In genomic region chr13:112000696-112001095, GRCm38 (mm10) we compare ENCODE assay signal across 10 mouse cellular contexts.
DNase-seq lines count a peak whose midpoint lies in the region; ATAC-seq and TF ChIP-seq lines count a peak whose summit lies in the region.
"Had no signal": no experiment of that assay in that cellular context is flagged by ENCODE, and none has a peak within 500 bp of the region (broad histone marks: within the 10 kb centered on the region; RNA-seq: fewer than 3 reads in every experiment).

No protein-coding gene starts in this region.

- no peaks in the 10 kb centered on the region for H3K36me3 ChIP-seq in forebrain, embryonic 11.5 days (ENCODE audit: control insufficient read depth, insufficient read depth, low read length)
- no peaks in the 10 kb centered on the region for H3K36me3 ChIP-seq in forebrain, postnatal 0 days (ENCODE audit: insufficient read depth)
- H3K36me3 ChIP-seq in lung, embryonic 14.5 days (ENCODE audit: insufficient read depth), result no peaks in the 10 kb centered on the region

- no peak for DNase-seq in forebrain, embryonic 11.5 days (ENCODE audit: low spot score)
- DNase-seq in forebrain, postnatal 0 days, result no peak
- no peak for DNase-seq in lung, embryonic 14.5 days
- DNase-seq in lung, adult 2 months, result no peak
- DNase-seq in adrenal gland, adult 18-20 months (ENCODE audit: low spot score in 2 of 2), result no peak
- DNase-seq in natural killer cell, adult 2 months (ENCODE audit: low spot score in 2 of 2), result no peak
- DNase-seq: right cerebral cortex, postnatal 14 days had no signal

- ATAC-seq in forebrain, embryonic 11.5 days (replicated peaks; ENCODE audit: low FRiP score), result no peak
- no peak for ATAC-seq in forebrain, postnatal 0 days
- no peak for ATAC-seq in lung, embryonic 14.5 days (ENCODE audit: insufficient read depth)
- ATAC-seq in megakaryocyte, adult 5-6 weeks (ENCODE audit: poor library complexity, severe bottlenecking), result peak; percentile 50

- TF ChIP-seq POLR2A in lung, adult 2 months (IDR thresholded peaks at IDR 0.05; ENCODE audit: borderline replicate concordance, extremely low read depth, low read depth, low read length), result no peak
- TF ChIP-seq POLR2A in bone marrow, adult 2 months (IDR thresholded peaks at IDR 0.05; ENCODE audit: borderline replicate concordance, control insufficient read depth, low read depth, low read length), result no peak

- H3K9ac ChIP-seq in forebrain, embryonic 11.5 days (ENCODE audit: low read length), result no peak overlapping the region
- H3K9ac ChIP-seq in forebrain, postnatal 0 days, result no peak overlapping the region
- H3K9ac ChIP-seq in lung, embryonic 14.5 days, result no peak overlapping the region
- H3K9ac ChIP-seq: liver, embryonic 14.5 days had no signal

- TF ChIP-seq CTCF in forebrain, postnatal 0 days (IDR thresholded peaks at IDR 0.05; ENCODE audit: low read depth), result no peak
- TF ChIP-seq CTCF in lung, embryonic 14.5 days (IDR thresholded peaks at IDR 0.05; ENCODE audit: low read depth), result no peak
- TF ChIP-seq CTCF in lung, adult 2 months (IDR thresholded peaks at IDR 0.05; ENCODE audit: insufficient read depth, low read length), result no peak
- TF ChIP-seq CTCF in bone marrow, adult 2 months (IDR thresholded peaks at IDR 0.05; ENCODE audit: control insufficient read depth, insufficient read depth, low read length), result no peak

- peaks cover 14% of the 10 kb centered on the region; the same call in 1 of the 2 replicates for H3K4me1 ChIP-seq in forebrain, embryonic 11.5 days (replicated peaks; ENCODE audit: control insufficient read depth, insufficient read depth, low read length)
- 0 out of 2 replicates have a peak, but pooled peaks cover 6% of the 10 kb centered on the region for H3K4me1 ChIP-seq in forebrain, postnatal 0 days (ENCODE audit: insufficient read depth)
- peaks cover 38% of the 10 kb centered on the region for H3K4me1 ChIP-seq in lung, embryonic 14.5 days (ENCODE audit: insufficient read depth)
- H3K4me1 ChIP-seq in lung, adult 2 months (ENCODE audit: control insufficient read depth, insufficient read depth, low read length), result peaks cover 9% of the 10 kb centered on the region; the same call in 1 of the 2 replicates
- peaks cover 12% of the 10 kb centered on the region for H3K4me1 ChIP-seq in bone marrow, adult 2 months (ENCODE audit: control insufficient read depth, insufficient read depth, low read length)

- H3K27me3 ChIP-seq in forebrain, embryonic 11.5 days (ENCODE audit: control insufficient read depth, insufficient read depth, low read length), result no peaks in the 10 kb centered on the region
- no peaks in the 10 kb centered on the region for H3K27me3 ChIP-seq in forebrain, postnatal 0 days (ENCODE audit: insufficient read depth, low read length)
- H3K27me3 ChIP-seq in lung, embryonic 14.5 days (ENCODE audit: insufficient read depth, low read length), result no peaks in the 10 kb centered on the region

- H3K4me2 ChIP-seq in forebrain, embryonic 11.5 days (ENCODE audit: low read depth, low read length, severe bottlenecking), result no peak overlapping the region
- H3K4me2 ChIP-seq in forebrain, postnatal 0 days (ENCODE audit: low read depth), result no peak overlapping the region
- no peak overlapping the region for H3K4me2 ChIP-seq in lung, embryonic 14.5 days

- no peak overlapping the region for H3K4me3 ChIP-seq in forebrain, embryonic 11.5 days (ENCODE audit: low read depth, low read length)
- H3K4me3 ChIP-seq in forebrain, postnatal 0 days (ENCODE audit: low read depth, low read length), result no peak overlapping the region
- no peak overlapping the region for H3K4me3 ChIP-seq in lung, embryonic 14.5 days (ENCODE audit: low read depth, low read length)
- H3K4me3 ChIP-seq in lung, adult 2 months (replicated peaks; ENCODE audit: extremely low read depth, low read depth, low read length), result no peak overlapping the region
- no peak overlapping the region for H3K4me3 ChIP-seq in bone marrow, adult 2 months (replicated peaks; ENCODE audit: control insufficient read depth, low read depth, low read length)

- no peaks in the 10 kb centered on the region for H3K9me3 ChIP-seq in forebrain, embryonic 11.5 days (ENCODE audit: control insufficient read depth, low read length)
- no peaks in the 10 kb centered on the region for H3K9me3 ChIP-seq in forebrain, postnatal 0 days (ENCODE audit: low read length)
- no peaks in the 10 kb centered on the region for H3K9me3 ChIP-seq in lung, embryonic 14.5 days (ENCODE audit: low read depth, low read length)

- H3K27ac ChIP-seq in forebrain, embryonic 11.5 days (ENCODE audit: low read depth, low read length), result 0 out of 2 replicates have a peak overlapping the region, but pooled peaks have one; percentile 2
- no peak overlapping the region for H3K27ac ChIP-seq in forebrain, postnatal 0 days (ENCODE audit: low read depth, low read length)
- peak overlapping the region; percentile 85; the same call in 1 of the 2 replicates for H3K27ac ChIP-seq in lung, embryonic 14.5 days (ENCODE audit: low read depth)
- peak overlapping the region; percentile 90 for H3K27ac ChIP-seq in bone marrow, adult 2 months (ENCODE audit: control insufficient read depth, insufficient read depth, low read depth, low read length, poor library complexity)
- H3K27ac ChIP-seq: liver, embryonic 14.5 days had no signal

- WGBS in forebrain, embryonic 11.5 days, result 52% methylated on average over 5 of the region's 5 CpGs
- WGBS in forebrain, postnatal 0 days, result 16% methylated on average over 5 of the region's 5 CpGs
- WGBS in lung, embryonic 14.5 days, result 67% methylated on average over 5 of the region's 5 CpGs
- 64% methylated on average over 5 of the region's 5 CpGs for WGBS in lung, adult 2 months
- WGBS in bone marrow, adult 2 months, result 4% methylated on average over 5 of the region's 5 CpGs
